Mouse (Mus musculus) cortical plate, adult 2 months (tissue): ENCODE data around the gene Arcn1.

Source experiments
- CTCF ChIP-seq: fragments of 200-500 bp; IDR thresholded peaks from 2 replicates; pipeline ENCODE4 v1.5.1; 2011; ENCODE audit warnings: mild to moderate bottlenecking, control low read depth, low read length; ENCODE audit not compliant: insufficient read depth; ENCODE audit errors: extremely low read depth
- POLR2A ChIP-seq: fragments of 200-500 bp; IDR thresholded peaks from 2 replicates; pipeline ENCODE4 v1.6.1; 2011; ENCODE audit warnings: mild to moderate bottlenecking, low read length, control low read depth; ENCODE audit not compliant: insufficient read depth; ENCODE audit errors: extremely low read depth

DNA sequence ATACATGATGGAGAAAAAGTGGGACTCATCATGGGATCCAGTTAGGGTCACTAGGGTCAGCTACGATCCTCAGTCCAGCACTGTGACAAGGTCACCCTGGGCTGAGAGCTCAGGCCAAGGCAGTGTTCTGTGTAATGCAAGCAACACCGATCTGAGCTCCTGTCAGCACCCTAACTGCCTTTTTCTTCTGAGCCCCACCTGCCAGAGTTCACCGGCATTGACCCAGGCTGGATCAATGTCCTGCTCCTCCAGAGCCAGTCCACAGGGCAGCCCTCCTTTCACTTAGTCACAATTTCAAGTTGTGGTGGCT lies 45.8 kb downstream of the Arcn1 start:
- TF ChIP-seq CTCF, result no peak
- no peak for TF ChIP-seq POLR2A
